Mouse (Mus musculus) heart, adult 8-10 months (tissue): ENCODE measurements around the gene Amt. TPM values are rescaled to one million over a fixed set of nuclear protein-coding genes. Genes with fewer than 3 reads are reported as not detected.

Experiments used
- DNase-seq: peaks from one replicate; pipeline ENCODE4 v3.0.0; 2022; ENCODE audit warnings: low spot score
- total RNA-seq, 4 experiments: library from RNA; stranded (reverse); gene quantifications; 2 replicates each; pipeline ENCODE4 v1.2.4; 2022

Gene Amt
- total RNA-seq, 4 experiments from 2014 or later: 3.8 to 6.5 (median 4.9) TPM

GRCm38 (mm10) chr9:108338886-108339781, 42.5 kb downstream of the Amt start, which contains the start of gene Gpx1:
Gene Gpx1 (plus strand): TSS chr9:108338903.
- peak; percentile 97 for DNase-seq

DNA sequence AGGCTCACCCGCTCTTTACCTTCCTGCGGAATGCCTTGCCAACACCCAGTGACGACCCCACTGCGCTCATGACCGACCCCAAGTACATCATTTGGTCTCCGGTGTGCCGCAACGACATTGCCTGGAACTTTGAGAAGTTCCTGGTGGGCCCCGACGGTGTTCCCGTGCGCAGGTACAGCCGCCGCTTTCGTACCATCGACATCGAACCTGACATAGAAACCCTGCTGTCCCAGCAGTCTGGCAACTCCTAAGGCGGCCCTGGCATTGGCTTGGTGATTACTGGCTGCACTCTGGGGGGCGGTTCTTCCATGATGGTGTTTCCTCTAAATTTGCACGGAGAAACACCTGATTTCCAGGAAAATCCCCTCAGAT, 43.2 kb downstream of the Amt start:
- DNase-seq: peak; percentile 13

DNA sequence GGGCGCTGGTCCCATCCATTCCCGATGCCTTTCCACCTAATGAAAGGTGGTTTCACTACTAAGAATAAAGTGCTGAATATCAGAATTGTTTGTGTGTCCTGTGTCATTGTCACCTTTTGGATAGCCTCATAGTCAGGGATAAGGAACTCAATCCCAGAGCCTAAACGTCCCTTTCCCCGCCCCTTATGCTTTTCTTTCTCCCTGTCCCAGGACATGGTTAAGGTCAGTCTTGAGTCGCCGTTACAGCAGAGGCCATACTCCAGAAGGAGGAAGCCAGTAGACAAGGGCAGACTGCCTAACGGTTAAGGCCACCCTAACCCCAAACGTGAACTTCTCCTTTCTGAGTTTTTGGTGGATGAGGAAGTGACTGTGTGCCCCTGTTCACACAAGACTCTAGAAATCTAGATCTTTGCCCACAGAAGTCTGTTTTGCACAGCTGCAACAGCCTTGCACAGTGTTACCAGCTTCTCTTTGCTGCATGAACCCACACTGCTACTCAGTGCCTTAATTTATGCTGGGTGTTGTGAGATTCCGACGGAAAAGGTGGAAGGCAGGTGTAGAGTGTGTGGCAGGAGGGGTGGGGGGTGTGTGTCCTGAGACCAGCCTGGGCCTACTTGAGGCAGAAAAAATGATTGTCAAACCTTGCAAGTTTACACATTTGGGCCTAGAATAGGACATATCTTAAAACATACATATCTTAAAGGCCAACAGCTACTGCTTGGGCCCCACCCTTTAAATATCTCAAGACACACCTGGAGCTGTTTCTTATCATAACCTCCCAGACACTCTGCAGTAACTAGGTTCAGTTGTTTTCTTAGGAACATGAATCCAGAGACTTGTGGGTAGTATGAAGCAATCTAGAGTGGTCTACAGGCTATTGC, 43.8 kb downstream of the Amt start:
- peak; percentile 38 for DNase-seq

DNA sequence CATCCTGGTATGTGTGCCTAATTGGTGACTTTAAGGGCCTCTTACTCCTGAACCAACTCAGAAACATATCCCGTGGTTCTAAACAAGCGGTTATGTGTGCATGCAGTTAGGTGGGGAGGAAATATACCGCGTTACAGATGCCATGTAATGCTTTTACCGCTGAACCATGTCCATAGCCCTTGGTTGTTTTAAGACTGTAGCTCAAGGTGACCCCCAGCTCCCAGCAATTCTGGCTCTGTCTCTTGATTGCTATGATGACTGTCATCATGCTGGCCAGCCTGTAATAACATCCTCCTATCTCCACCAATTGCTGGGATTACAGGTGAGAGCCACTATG, 44.5 kb downstream of the Amt start:
- DNase-seq: no peak

GRCm38 (mm10) chr9:108341801-108342200, 45.1 kb downstream of the Amt start:
- no peak for DNase-seq

- peak; percentile 33 for DNase-seq
Observed at GRCm38 (mm10) chr9:108342301-108342831, 45.7 kb downstream of the Amt start.

DNA sequence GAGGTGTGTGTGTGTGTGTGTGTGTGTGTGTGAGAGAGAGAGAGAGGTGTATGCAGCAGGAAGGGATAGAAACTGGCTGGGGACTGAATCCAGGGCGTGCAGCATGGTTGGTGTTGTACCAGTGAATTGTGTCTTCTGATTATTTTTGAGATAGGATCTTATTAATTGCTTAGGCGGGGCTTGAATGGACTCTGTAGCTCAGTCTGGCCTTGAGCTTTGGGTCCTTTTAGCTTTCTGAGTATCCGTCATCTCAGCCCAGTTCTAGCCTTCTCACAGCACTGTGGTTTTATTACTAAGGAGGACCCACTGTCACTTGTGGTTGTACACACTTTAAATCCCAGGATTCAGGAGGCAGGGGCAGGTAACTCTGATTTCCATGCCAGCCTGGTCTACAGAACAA, 46.7 kb downstream of the Amt start:
- no peak for DNase-seq

GRCm38 (mm10) chr9:108343835-108344234, 47.2 kb downstream of the Amt start:
- DNase-seq: no peak

DNA sequence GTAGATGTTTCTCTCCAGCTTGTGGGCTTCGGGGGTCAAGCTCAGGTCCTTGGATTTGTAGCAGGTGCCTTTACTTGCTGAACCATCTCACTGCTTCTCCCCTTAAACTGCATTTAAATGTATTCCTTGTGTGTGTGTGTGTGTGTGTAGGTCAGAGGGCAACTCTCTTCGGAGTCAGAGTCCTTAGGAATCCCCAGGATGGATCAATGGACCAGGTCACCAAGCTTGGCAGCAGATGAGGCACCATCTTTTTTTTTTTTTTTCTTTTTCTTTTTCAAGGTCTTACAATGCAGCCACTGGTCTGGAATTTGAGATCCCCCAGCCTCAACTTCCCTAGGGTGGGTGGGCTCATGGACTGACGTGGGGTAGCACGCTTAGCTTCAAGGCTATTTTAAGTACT, 47.8 kb downstream of the Amt start:
- DNase-seq: no peak

DNA sequence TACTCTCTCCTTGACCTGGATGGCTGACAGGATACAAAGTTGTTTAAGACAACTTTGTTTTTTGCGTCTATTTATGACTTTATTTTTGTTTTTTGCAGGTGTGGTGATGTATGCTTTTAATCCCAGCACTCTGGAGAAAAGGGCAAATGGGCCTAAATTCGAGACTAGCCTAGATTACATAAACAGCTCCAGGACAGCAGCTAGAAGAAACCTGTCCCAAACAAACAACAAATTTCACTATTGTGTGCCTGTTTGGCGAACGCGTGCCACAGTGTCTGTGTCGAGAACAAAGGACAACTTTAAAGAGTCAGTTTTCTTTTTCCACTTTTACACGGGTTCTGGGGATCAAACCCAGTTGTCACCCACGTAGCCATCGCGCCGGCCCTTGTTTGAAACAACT, 50.4 kb downstream of the Amt start:
- no peak for DNase-seq

GRCm38 (mm10) chr9:108347540-108348289, 51.1 kb downstream of the Amt start, which contains the start of gene Usp4:
Gene Usp4 (plus strand): TSS chr9:108347853.
- peak; percentile 82 for DNase-seq

GRCm38 (mm10) chr9:108348290-108348680, 51.6 kb downstream of the Amt start:
- DNase-seq: no peak

DNA sequence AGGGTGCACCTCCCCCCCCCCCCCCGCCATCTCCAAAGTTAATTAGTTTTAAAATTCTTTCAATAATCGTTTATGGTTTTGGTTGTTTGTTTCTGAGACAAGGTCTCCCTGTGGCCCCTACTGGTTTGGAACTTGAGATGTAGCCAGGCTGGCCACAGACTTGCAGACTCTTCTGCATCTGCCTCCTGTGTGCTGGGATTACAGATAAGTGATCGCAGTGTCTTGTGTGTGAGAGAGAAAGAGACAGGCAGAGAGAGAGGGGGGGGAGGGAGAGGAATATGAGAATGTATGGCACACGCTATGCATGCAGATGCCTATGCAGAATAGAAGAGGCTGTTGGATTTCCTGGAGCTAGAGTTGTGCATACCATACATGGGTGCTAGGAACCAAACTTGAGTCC, 53.1 kb downstream of the Amt start:
- no peak for DNase-seq

Other genes with a start within 250 kb of the Amt start
- 1 to 10 TPM; 7.3 to 9.6 (median 9.0) TPM for gene Gmppb, start 247.6 kb upstream of the Amt start, total RNA-seq
- 1 to 10 TPM; 1.3 to 3.1 (median 1.6) TPM for gene Amigo3, start 243.7 kb upstream of the Amt start, total RNA-seq
- gene Mst1, start 216.4 kb upstream of the Amt start, total RNA-seq: under 1 TPM in 1 of 4 experiments, not detected in 3; 0.14 TPM
- gene Rnf123, start 213.5 kb upstream of the Amt start, total RNA-seq: 100 to 1,000 TPM; 103 to 132 (median 110) TPM
- 10 to 100 TPM; 38.5 to 49.0 (median 44.9) TPM for gene Apeh, start 202.2 kb upstream of the Amt start, total RNA-seq
- gene Bsn, start 106.5 kb upstream of the Amt start, total RNA-seq: under 1 TPM; 0.05 to 0.06 (median 0.06) TPM
- gene Dag1, start 32.9 kb upstream of the Amt start, total RNA-seq: 100 to 1,000 TPM; 291 to 330 (median 302) TPM
- 10 to 100 TPM; 23.0 to 32.5 (median 28.5) TPM for gene Nicn1, start 6.4 kb upstream of the Amt start, total RNA-seq
- 100 to 1,000 TPM; 196 to 229 (median 224) TPM for gene Rhoa, start 9.3 kb downstream of the Amt start, total RNA-seq
- gene Tcta, start 9.3 kb downstream of the Amt start, total RNA-seq: 10 to 100 TPM; 66.6 to 85.9 (median 81.5) TPM
- gene Gpx1, start 42.0 kb downstream of the Amt start, total RNA-seq: 100 to 1,000 TPM in 1 of 4 experiments, 10 to 100 TPM in 3; 67.6 to 101 (median 81.7) TPM
- gene Usp4, start 51.0 kb downstream of the Amt start, total RNA-seq: 10 to 100 TPM; 77.0 to 83.3 (median 79.8) TPM
- gene 1700102P08Rik, start 96.0 kb downstream of the Amt start, total RNA-seq: 1 to 10 TPM in 2 of 4 experiments, under 1 TPM in 2; 0.73 to 1.5 (median 1.1) TPM
- not detected for gene Ccdc36, start 131.6 kb downstream of the Amt start, total RNA-seq
- gene BC048562, start 139.6 kb downstream of the Amt start, total RNA-seq: not detected
- gene Ccdc71, start 163.7 kb downstream of the Amt start, total RNA-seq: 10 to 100 TPM; 21.3 to 28.3 (median 26.7) TPM
- 1 to 10 TPM; 3.9 to 6.7 (median 5.8) TPM for gene Klhdc8b, start 164.7 kb downstream of the Amt start, total RNA-seq
- gene Lamb2, start 182.9 kb downstream of the Amt start, total RNA-seq: 100 to 1,000 TPM; 342 to 366 (median 351) TPM
- gene Usp19, start 193.7 kb downstream of the Amt start, total RNA-seq: 100 to 1,000 TPM in 3 of 4 experiments, 10 to 100 TPM in 1; 92.9 to 109 (median 102) TPM
- 10 to 100 TPM; 76.7 to 84.2 (median 80.1) TPM for gene Qars, start 210.9 kb downstream of the Amt start, total RNA-seq
- gene Qrich1, start 220.0 kb downstream of the Amt start, total RNA-seq: 10 to 100 TPM; 55.6 to 70.2 (median 61.7) TPM